Mouse (Mus musculus) G1E (cell line): Measurements from ENCODE around the gene 2010111I01Rik. TPM values are rescaled to one million over a fixed set of nuclear protein-coding genes. Genes with fewer than 3 reads are reported as not detected.

Experiments used
- ATAC-seq: 2 replicates; pipeline ENCODE4 v1.8.0; 2016; ENCODE audit warnings: mild to moderate bottlenecking; ENCODE audit not compliant: insufficient number of reproducible peaks, poor library complexity, low FRiP score, severe bottlenecking; ENCODE audit errors: extremely low read depth
- DNase-seq: peaks from one replicate; pipeline ENCODE4 v3.0.0; 2012; ENCODE audit warnings: low spot score
- H3K27me3 ChIP-seq: 2 replicates; pipeline ENCODE4 v1.6.1; 2012; ENCODE audit warnings: mild to moderate bottlenecking, low read length, inconsistent platforms; ENCODE audit not compliant: insufficient read depth
- H3K36me3 ChIP-seq: replicated peaks from 2 replicates; pipeline ENCODE3; 2012; ENCODE audit warnings: mild to moderate bottlenecking, inconsistent platforms
- H3K4me1 ChIP-seq: 2 replicates; pipeline ENCODE4 v1.6.1; 2012; ENCODE audit warnings: low read depth, low read length, inconsistent platforms, mixed read lengths; ENCODE audit not compliant: insufficient read depth
- H3K4me3 ChIP-seq: 2 replicates; pipeline ENCODE4 v1.5.1; 2012; ENCODE audit warnings: low read depth, mild to moderate bottlenecking, inconsistent platforms, low read length, moderate library complexity, mixed read lengths
- H3K9me3 ChIP-seq: replicated peaks from 2 replicates; pipeline ENCODE4 v1.6.1; 2012; ENCODE audit warnings: inconsistent platforms
- GATA1 ChIP-seq: IDR thresholded peaks from 2 replicates; pipeline ENCODE4 v1.6.1; 2012; ENCODE audit warnings: borderline replicate concordance, low read length, inconsistent platforms, mixed read lengths
- GATA2 ChIP-seq: IDR thresholded peaks from 2 replicates; pipeline ENCODE4 v1.6.1; 2012; ENCODE audit warnings: low read depth, low read length, inconsistent platforms, borderline replicate concordance
- POLR2AphosphoS5 ChIP-seq: IDR thresholded peaks from 2 replicates; pipeline ENCODE4 v1.6.1; 2012; ENCODE audit warnings: low read depth, low read length, inconsistent platforms; ENCODE audit not compliant: insufficient replicate concordance
- TAL1 ChIP-seq: conservative IDR thresholded peaks from 2 replicates; pipeline ENCODE4 v1.6.1; 2012; ENCODE audit warnings: low read depth, low read length, inconsistent platforms, mixed read lengths
- polyA plus RNA-seq: library from polyadenylated mRNA; stranded (reverse); fragments of >175 nt; gene quantifications from 2 replicates; pipeline ENCODE4 v1.2.3, GENCODE M21; 2012
- total RNA-seq, 2 experiments: library from RNA; stranded (forward) in 1 of 2; stranded (reverse) in 1 of 2; fragments of 200-1000 nt in 1 of 2; fragments of >200 nt in 1 of 2; fragmentation: Nextera tagmentation in 1 of 2; gene quantifications; 2 replicates each; pipeline ENCODE4 v1.2.3; 2014 to 2017

2010111I01Rik gene
- total and polyA plus RNA-seq, 3 experiments: 14.7 to 57.2 (median 22.2) TPM

- no peak overlapping the region for H3K4me3 ChIP-seq
- DNase-seq (no peak), ATAC-seq (no peak)
- no peaks in the 10 kb centered on the region for H3K27me3 ChIP-seq
- TF ChIP-seq GATA1: no peak
- no peak for TF ChIP-seq POLR2AphosphoS5
- TF ChIP-seq GATA2: no peak
- no peak for TF ChIP-seq TAL1
- no peaks in the 10 kb centered on the region for H3K9me3 ChIP-seq
- H3K4me1 ChIP-seq: no peaks in the 10 kb centered on the region
- peaks cover 8% of the 10 kb centered on the region for H3K36me3 ChIP-seq
Measured at GRCm38 (mm10) chr13:63373460-63374166, 408.9 kb downstream of the 2010111I01Rik start.

Other genes with a start within 250 kb of the 2010111I01Rik start
- gene Platr25, start 204.2 kb upstream of the 2010111I01Rik start, total RNA-seq (2014; fragmentation: Nextera tagmentation): not detected in 2 replicates
- gene Platr25, start 204.2 kb upstream of the 2010111I01Rik start, total RNA-seq (2017): 0.29 and 0.49 TPM in 2 replicates
- not detected in 2 replicates for gene Platr25, start 204.2 kb upstream of the 2010111I01Rik start, polyA plus RNA-seq
- gene Gm5141, start 179.1 kb upstream of the 2010111I01Rik start, total RNA-seq (2014; fragmentation: Nextera tagmentation): not detected in 2 replicates
- gene Gm5141, start 179.1 kb upstream of the 2010111I01Rik start, total RNA-seq (2017): 0.06 and 0.11 TPM in 2 replicates
- gene Gm5141, start 179.1 kb upstream of the 2010111I01Rik start, polyA plus RNA-seq: not detected in 2 replicates
- not detected in 2 replicates for gene Fbp2, start 106.5 kb upstream of the 2010111I01Rik start, total RNA-seq (2014; fragmentation: Nextera tagmentation)
- gene Fbp2, start 106.5 kb upstream of the 2010111I01Rik start, total RNA-seq (2017): not detected in 2 replicates
- not detected in 2 replicates for gene Fbp2, start 106.5 kb upstream of the 2010111I01Rik start, polyA plus RNA-seq
- not detected in 2 replicates for gene Fbp1, start 76.6 kb upstream of the 2010111I01Rik start, total RNA-seq (2014; fragmentation: Nextera tagmentation)
- not detected in 2 replicates for gene Fbp1, start 76.6 kb upstream of the 2010111I01Rik start, total RNA-seq (2017)
- gene Fbp1, start 76.6 kb upstream of the 2010111I01Rik start, polyA plus RNA-seq: not detected in 2 replicates